Mouse (Mus musculus): ENCODE results near the gene Gprin2.

DNA sequence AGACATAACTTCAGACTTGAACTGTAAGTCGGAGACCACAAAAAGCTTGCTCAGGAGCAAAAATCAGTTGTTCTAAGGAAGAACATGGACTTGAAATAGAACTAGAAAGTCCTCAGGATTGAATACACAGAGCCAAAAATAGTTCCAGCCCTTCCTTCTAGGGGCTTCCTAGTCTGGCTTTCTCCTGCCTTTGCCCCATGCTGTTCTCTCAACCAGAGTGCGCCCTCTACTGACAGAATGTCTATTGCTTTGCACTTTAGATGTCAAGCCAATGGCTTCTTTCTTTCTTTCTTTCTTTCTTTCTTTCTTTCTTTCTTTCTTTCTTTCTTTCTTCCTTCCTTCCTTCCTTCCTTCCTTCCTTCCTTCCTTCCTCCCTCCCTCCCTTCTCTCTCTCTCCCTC lies 7.2 kb upstream of the Gprin2 start:
- TF ChIP-seq CTCF (IDR thresholded peaks at IDR 0.05; ENCODE audit: low read depth, low read length) (no peak), POLR2AphosphoS5 (IDR thresholded peaks at IDR 0.05; ENCODE audit: insufficient replicate concordance, low read depth, low read length) (no peak), GATA1 (IDR thresholded peaks at IDR 0.05; ENCODE audit: borderline replicate concordance, low read length) (no peak), GATA2 (IDR thresholded peaks at IDR 0.05; ENCODE audit: borderline replicate concordance, low read depth, low read length) (no peak)
